Mouse (Mus musculus) embryonic fibroblast, embryonic 13.5 days (primary cell): ENCODE results near the gene Haao. TPM values are rescaled to one million over a fixed set of nuclear protein-coding genes. Genes with fewer than 3 reads are reported as not detected.

Source experiments
- H3K27ac ChIP-seq: 2 replicates; pipeline ENCODE4 v1.5.1; 2012; ENCODE audit warnings: low read length, control low read depth, inconsistent platforms; ENCODE audit not compliant: insufficient read depth
- H3K4me1 ChIP-seq: 2 replicates; pipeline ENCODE4 v1.6.1; 2011; ENCODE audit warnings: low read length; ENCODE audit not compliant: control insufficient read depth, insufficient read depth
- H3K4me3 ChIP-seq: 2 replicates; pipeline ENCODE4 v1.5.1; 2011; ENCODE audit warnings: mild to moderate bottlenecking, control low read depth, low read length; ENCODE audit not compliant: insufficient read depth
- CTCF ChIP-seq: IDR thresholded peaks from 2 replicates; pipeline ENCODE4 v1.5.1; 2011; ENCODE audit warnings: mild to moderate bottlenecking, control low read depth, low read length, moderate library complexity, borderline replicate concordance; ENCODE audit not compliant: insufficient read depth
- POLR2A ChIP-seq: IDR thresholded peaks from 2 replicates; pipeline ENCODE4 v1.6.1; 2011; ENCODE audit warnings: low read depth, mild to moderate bottlenecking, control low read depth, low read length, moderate library complexity
- polyA plus RNA-seq: library from polyadenylated mRNA; stranded (reverse); fragments of >200 nt; gene quantifications from 2 replicates; pipeline ENCODE4 v1.2.4, GENCODE M21; 2011; ENCODE audit warnings: low read depth; ENCODE audit not compliant: missing spikeins, insufficient read length

Gene Haao
- polyA plus RNA-seq, 1 experiment: not detected

GRCm38 (mm10) chr17:83843780-83844179 is 4.0 kb downstream of the Haao start:
- no peak overlapping the region for H3K4me3 ChIP-seq
- TF ChIP-seq CTCF (no peak), POLR2A (no peak)
- H3K27ac ChIP-seq: no peak overlapping the region
- no peaks in the 10 kb centered on the region for H3K4me1 ChIP-seq

- no peak overlapping the region for H3K4me3 ChIP-seq
- no peak overlapping the region for H3K27ac ChIP-seq
- no peak for TF ChIP-seq CTCF
- TF ChIP-seq POLR2A: no peak
- H3K4me1 ChIP-seq: 0 out of 2 replicates have a peak, but pooled peaks cover 2% of the 10 kb centered on the region
These were observed 6.8 kb downstream of the Haao start for GRCm38 (mm10) chr17:83841011-83841410.

DNA sequence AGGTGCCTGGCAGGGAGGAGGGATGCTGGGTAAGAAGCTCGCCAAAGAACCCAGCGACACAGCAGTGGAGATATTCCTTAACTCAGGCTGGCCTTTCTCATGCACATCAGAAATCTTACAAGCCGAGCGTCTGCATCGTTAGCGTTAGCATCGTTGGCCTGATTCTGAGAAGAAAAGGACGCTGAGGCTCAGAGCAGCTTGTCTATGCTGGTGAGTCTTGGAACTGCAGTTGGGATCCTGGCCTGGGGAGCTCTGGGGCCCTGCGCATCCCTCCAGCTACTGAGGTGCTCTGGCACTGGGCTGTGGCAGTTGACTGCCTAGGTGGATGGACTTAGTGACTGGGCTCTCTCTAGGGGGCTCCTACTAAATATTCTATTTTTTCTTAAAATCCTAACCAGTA is 8.6 kb downstream of the Haao start:
- H3K4me1 ChIP-seq: 0 out of 2 replicates have a peak, but pooled peaks cover 2% of the 10 kb centered on the region
- no peak overlapping the region for H3K27ac ChIP-seq
- TF ChIP-seq CTCF (no peak), POLR2A (no peak)
- no peak overlapping the region for H3K4me3 ChIP-seq

GRCm38 (mm10) chr17:83837659-83838190 is 10.0 kb downstream of the Haao start:
- 0 out of 2 replicates have a peak, but pooled peaks cover 2% of the 10 kb centered on the region for H3K4me1 ChIP-seq
- H3K4me3 ChIP-seq: no peak overlapping the region
- TF ChIP-seq CTCF (no peak), POLR2A (no peak)
- H3K27ac ChIP-seq: no peak overlapping the region

GRCm38 (mm10) chr17:83836048-83836447 is 11.7 kb downstream of the Haao start:
- no peak for TF ChIP-seq CTCF
- no peak for TF ChIP-seq POLR2A
- H3K27ac ChIP-seq: no peak overlapping the region
- H3K4me3 ChIP-seq: no peak overlapping the region
- H3K4me1 ChIP-seq: 0 out of 2 replicates have a peak, but pooled peaks cover 2% of the 10 kb centered on the region

DNA sequence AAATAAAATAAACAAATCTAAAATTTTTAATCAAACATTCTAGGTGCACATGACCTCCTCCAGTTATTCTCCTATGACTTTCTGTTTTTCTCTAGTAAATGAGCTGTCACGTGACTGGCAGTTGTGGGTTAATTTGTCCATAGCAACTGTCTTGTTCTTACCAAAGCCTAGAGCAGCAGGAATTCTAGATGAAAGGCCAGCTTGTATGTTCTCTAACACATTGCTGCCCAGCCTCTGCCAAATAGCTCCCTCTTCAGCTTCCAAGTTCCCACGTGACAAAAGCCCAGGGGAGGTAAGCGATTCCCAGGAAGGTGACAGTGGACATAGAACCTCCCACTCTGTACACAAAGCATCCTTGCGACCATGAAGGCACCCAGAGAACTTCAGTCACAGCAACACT is 13.6 kb downstream of the Haao start:
- no peak overlapping the region for H3K27ac ChIP-seq
- no peak overlapping the region for H3K4me3 ChIP-seq
- H3K4me1 ChIP-seq: 0 out of 2 replicates have a peak, but pooled peaks cover 2% of the 10 kb centered on the region
- no peak for TF ChIP-seq CTCF
- no peak for TF ChIP-seq POLR2A

- H3K27ac ChIP-seq: no peak overlapping the region
- TF ChIP-seq CTCF (no peak), POLR2A (no peak)
- no peaks in the 10 kb centered on the region for H3K4me1 ChIP-seq
- no peak overlapping the region for H3K4me3 ChIP-seq
These were observed 17.0 kb downstream of the Haao start for GRCm38 (mm10) chr17:83830616-83831292.

DNA sequence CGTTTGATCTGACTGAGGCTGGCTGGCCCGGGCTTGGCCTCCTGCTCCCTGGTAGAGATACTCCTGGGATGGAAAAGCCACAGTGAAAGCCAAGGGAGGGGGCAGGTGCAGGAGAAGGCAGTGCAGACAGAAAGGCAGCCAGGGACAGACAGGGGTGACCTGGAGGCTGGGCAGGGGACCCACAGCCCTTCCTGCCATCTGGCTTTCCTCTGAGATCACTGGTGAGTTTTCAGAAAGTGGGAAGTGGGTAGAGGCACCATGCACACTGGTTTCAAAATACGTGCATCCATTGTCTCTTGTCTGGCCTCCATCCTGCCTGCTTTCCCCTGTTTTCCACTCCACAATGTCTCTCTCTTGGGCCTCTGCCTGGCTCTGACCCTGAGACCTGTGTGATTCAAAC is 18.4 kb downstream of the Haao start:
- Histone ChIP-seq H3K4me3 (no peak overlapping the region), H3K4me1 (no peaks in the 10 kb centered on the region), H3K27ac (no peak overlapping the region)
- no peak for TF ChIP-seq CTCF
- no peak for TF ChIP-seq POLR2A

GRCm38 (mm10) chr17:83823835-83824234 is 23.9 kb downstream of the Haao start:
- TF ChIP-seq POLR2A: no peak
- TF ChIP-seq CTCF: no peak
- Histone ChIP-seq H3K4me1 (no peaks in the 10 kb centered on the region), H3K27ac (no peak overlapping the region), H3K4me3 (no peak overlapping the region)

GRCm38 (mm10) chr17:83821876-83822275 is 25.9 kb downstream of the Haao start:
- Histone ChIP-seq H3K27ac (no peak overlapping the region), H3K4me3 (no peak overlapping the region), H3K4me1 (no peaks in the 10 kb centered on the region)
- no peak for TF ChIP-seq POLR2A
- no peak for TF ChIP-seq CTCF
